Mouse (Mus musculus): ENCODE results near the gene Phf1. TPM values are rescaled to one million over a fixed set of nuclear protein-coding genes. Genes with fewer than 3 reads are reported as not detected.
"Not testable (repeated sequence)": the region's sequence is repeated elsewhere in the genome, so short reads cannot be mapped to it uniquely, and the experiment has no call there.

The Phf1 gene
- total and polyA plus RNA-seq, 2 experiments from 2014 or later, result 30.8 to 45.7 TPM

- H3K27me3 ChIP-seq (ENCODE audit: insufficient read depth, low read length), result no peaks in the 10 kb centered on the region
- peak within 1 kb of the TSS; percentile 57 for H3K4me3 ChIP-seq (ENCODE audit: low read length)
- H3K4me2 ChIP-seq (ENCODE audit: low read depth, low read length), result peak within 1 kb of the TSS; percentile 66
- TF ChIP-seq CTCF (IDR thresholded peaks at IDR 0.05; ENCODE audit: low read depth), result peak; percentile 100
- no peak within 1 kb of the TSS for H3K27ac ChIP-seq
- ATAC-seq (peak; percentile 99), DNase-seq (ENCODE audit: low spot score) (peak; percentile 100)
- no peaks in the 10 kb centered on the region for H3K9me3 ChIP-seq (ENCODE audit: low read length)
- H3K4me1 ChIP-seq (ENCODE audit: insufficient read depth, low read length), result no peaks in the 10 kb centered on the region
- H3K36me3 ChIP-seq (ENCODE audit: insufficient read depth, low read length), result no peaks in the 10 kb centered on the region
- WGBS, result under 1% methylated on average over 63 of the region's 72 CpGs
- 0 out of 2 replicates have a peak within 1 kb of the TSS, but pooled peaks have one; percentile 37 for H3K9ac ChIP-seq (replicated peaks; ENCODE audit: low read length)
These were observed 16.0 kb upstream of the Phf1 start, which contains the start of gene Kifc5b for GRCm38 (mm10) chr17:26916711-26917482. Gene Kifc5b, plus strand, starts transcription at chr17:26917091.

GRCm38 (mm10) chr17:26917560-26917959 is 15.3 kb upstream of the Phf1 start:
- H3K4me1 ChIP-seq (ENCODE audit: insufficient read depth, low read length); H3K27me3 ChIP-seq (ENCODE audit: insufficient read depth, low read length); DNase-seq (ENCODE audit: low spot score); H3K36me3 ChIP-seq (ENCODE audit: insufficient read depth, low read length); ATAC-seq; H3K9me3 ChIP-seq (ENCODE audit: low read length); H3K27ac ChIP-seq: not testable (repeated sequence)
- H3K9ac ChIP-seq (replicated peaks; ENCODE audit: low read length), result 0 out of 2 replicates have a peak overlapping the region, but pooled peaks have one; percentile 37
- peak overlapping the region; percentile 66 for H3K4me2 ChIP-seq (ENCODE audit: low read depth, low read length)
- 0% methylated on average over 12 of the region's 12 CpGs for WGBS
- peak overlapping the region; percentile 57 for H3K4me3 ChIP-seq (ENCODE audit: low read length)

- Histone ChIP-seq H3K4me3 (ENCODE audit: low read length) (no peak overlapping the region), H3K27me3 (ENCODE audit: insufficient read depth, low read length) (no peaks in the 10 kb centered on the region), H3K27ac (no peak overlapping the region), H3K9ac (replicated peaks; ENCODE audit: low read length) (no peak overlapping the region), H3K4me2 (ENCODE audit: low read depth, low read length) (no peak overlapping the region), H3K36me3 (ENCODE audit: insufficient read depth, low read length) (no peaks in the 10 kb centered on the region), H3K9me3 (ENCODE audit: low read length) (no peaks in the 10 kb centered on the region), H3K4me1 (ENCODE audit: insufficient read depth, low read length) (no peaks in the 10 kb centered on the region)
- ATAC-seq, result no peak
- 76% methylated on average over 2 of the region's 2 CpGs for WGBS
- no peak for TF ChIP-seq CTCF (IDR thresholded peaks at IDR 0.05; ENCODE audit: low read depth)
- DNase-seq (ENCODE audit: low spot score), result no peak
These were observed 14.5 kb upstream of the Phf1 start for GRCm38 (mm10) chr17:26918343-26918742.

GRCm38 (mm10) chr17:26919516-26919915 is 13.3 kb upstream of the Phf1 start:
- ATAC-seq; H3K9ac ChIP-seq (replicated peaks; ENCODE audit: low read length); H3K4me1 ChIP-seq (ENCODE audit: insufficient read depth, low read length); H3K27me3 ChIP-seq (ENCODE audit: insufficient read depth, low read length); H3K27ac ChIP-seq; H3K4me2 ChIP-seq (ENCODE audit: low read depth, low read length); H3K36me3 ChIP-seq (ENCODE audit: insufficient read depth, low read length); H3K4me3 ChIP-seq (ENCODE audit: low read length); H3K9me3 ChIP-seq (ENCODE audit: low read length); DNase-seq (ENCODE audit: low spot score): not testable (repeated sequence)
- WGBS, result 78% methylated on average over 2 of the region's 2 CpGs

- not testable (repeated sequence) for H3K9me3 ChIP-seq (ENCODE audit: low read length); H3K36me3 ChIP-seq (ENCODE audit: insufficient read depth, low read length); H3K4me3 ChIP-seq (ENCODE audit: low read length); H3K27me3 ChIP-seq (ENCODE audit: insufficient read depth, low read length); H3K9ac ChIP-seq (replicated peaks; ENCODE audit: low read length); DNase-seq (ENCODE audit: low spot score); ATAC-seq; H3K4me2 ChIP-seq (ENCODE audit: low read depth, low read length); H3K4me1 ChIP-seq (ENCODE audit: insufficient read depth, low read length); H3K27ac ChIP-seq
- 95% methylated on average over 5 of the region's 6 CpGs for WGBS
These were observed 10.5 kb upstream of the Phf1 start for GRCm38 (mm10) chr17:26922368-26922767.

- not testable (repeated sequence) for H3K9me3 ChIP-seq (ENCODE audit: low read length); H3K4me3 ChIP-seq (ENCODE audit: low read length); H3K4me1 ChIP-seq (ENCODE audit: insufficient read depth, low read length); H3K27me3 ChIP-seq (ENCODE audit: insufficient read depth, low read length); H3K27ac ChIP-seq; H3K9ac ChIP-seq (replicated peaks; ENCODE audit: low read length); ATAC-seq; H3K36me3 ChIP-seq (ENCODE audit: insufficient read depth, low read length); H3K4me2 ChIP-seq (ENCODE audit: low read depth, low read length); DNase-seq (ENCODE audit: low spot score)
- WGBS, result 95% methylated on average over 9 of the region's 9 CpGs
These were observed 7.4 kb upstream of the Phf1 start for GRCm38 (mm10) chr17:26925414-26925813.

GRCm38 (mm10) chr17:26931795-26932194 is 1.1 kb upstream of the Phf1 start:
- not testable (repeated sequence) for H3K36me3 ChIP-seq (ENCODE audit: insufficient read depth, low read length); H3K27me3 ChIP-seq (ENCODE audit: insufficient read depth, low read length); H3K4me3 ChIP-seq (ENCODE audit: low read length); H3K9ac ChIP-seq (replicated peaks; ENCODE audit: low read length); H3K4me2 ChIP-seq (ENCODE audit: low read depth, low read length); H3K4me1 ChIP-seq (ENCODE audit: insufficient read depth, low read length); H3K9me3 ChIP-seq (ENCODE audit: low read length)
- 69% methylated on average over 7 of the region's 7 CpGs for WGBS
- DNase-seq (ENCODE audit: low spot score) (peak; percentile 56), ATAC-seq (0 out of 2 replicates have a peak, but pooled peaks have one; percentile 11)
- H3K27ac ChIP-seq, result peak overlapping the region; percentile 78; the same call in 1 of the 2 replicates
- peak; percentile 58 for TF ChIP-seq CTCF (IDR thresholded peaks at IDR 0.05; ENCODE audit: low read depth)

Measured in hindbrain, postnatal 0 days (tissue).